Mouse (Mus musculus) liver, postnatal 0 days (tissue): ENCODE results near the gene Lasp1.

Experiments
- CTCF ChIP-seq: sonication (generic); IDR thresholded peaks from 2 replicates; pipeline ENCODE4 v1.5.1; 2016; ENCODE audit warnings: antibody characterized with exemption, low read depth
- EP300 ChIP-seq: IDR thresholded peaks from 2 replicates; pipeline ENCODE4 v1.6.1; 2016; ENCODE audit warnings: antibody characterized with exemption, low read depth, mild to moderate bottlenecking

- TF ChIP-seq CTCF (no peak), EP300 (no peak)
Observed at GRCm38 (mm10) chr11:97838779-97839440, 40.1 kb downstream of the Lasp1 start.
